Mouse (Mus musculus) MEL (cell line): ENCODE measurements around the gene Ciz1. TPM values are rescaled to one million over a fixed set of nuclear protein-coding genes. Genes with fewer than 3 reads are reported as not detected.

Source experiments
- DNase-seq: peaks from one replicate; pipeline ENCODE4 v3.0.0; 2011; ENCODE audit warnings: low read depth, low spot score
- H3K27ac ChIP-seq: 2 replicates; pipeline ENCODE4 v1.5.1; 2012; ENCODE audit warnings: low read depth, mild to moderate bottlenecking, control low read depth, low read length, moderate library complexity; ENCODE audit not compliant: control insufficient read depth
- H3K27me3 ChIP-seq, 2 experiments: fragments of 150-350 bp in 1 of 2; sonication (generic) in 1 of 2; 2 replicates each; pipeline ENCODE4 v1.6.1; 2012; ENCODE audit warnings: low read length in 2 of 2, mild to moderate bottlenecking in 2 of 2, improper control_type of control experiment in 1 of 2, moderate library complexity in 1 of 2; ENCODE audit not compliant: insufficient read depth in 2 of 2, control insufficient read depth in 1 of 2
- H3K36me3 ChIP-seq, 2 experiments: 2 replicates each; pipeline ENCODE4 v1.6.1; 2012 to 2014; ENCODE audit warnings: low read length in 2 of 2, improper control_type of control experiment in 1 of 2, inconsistent platforms in 1 of 2, mild to moderate bottlenecking in 1 of 2; ENCODE audit not compliant: insufficient read depth in 2 of 2, control insufficient read depth in 1 of 2
- H3K4me1 ChIP-seq, 2 experiments: fragments of 150-350 bp in 1 of 2; sonication (generic) in 1 of 2; 2 replicates each; pipeline ENCODE4 v1.6.1; 2012; ENCODE audit warnings: low read length in 2 of 2, improper control_type of control experiment in 1 of 2, mild to moderate bottlenecking in 1 of 2; ENCODE audit not compliant: insufficient read depth in 2 of 2, control insufficient read depth in 1 of 2
- H3K4me3 ChIP-seq, 2 experiments: fragments of 150-350 bp in 1 of 2; sonication (generic) in 1 of 2; 2 replicates each; pipeline ENCODE4 v1.5.1; 2012; ENCODE audit warnings: low read depth in 2 of 2, low read length in 2 of 2, mild to moderate bottlenecking in 2 of 2, moderate library complexity in 2 of 2, control low read depth in 1 of 2, improper control_type of control experiment in 1 of 2; ENCODE audit not compliant: control insufficient read depth in 1 of 2, insufficient read depth in 1 of 2
- H3K79me2 ChIP-seq: 2 replicates; pipeline ENCODE4 v1.6.1; 2012; ENCODE audit warnings: mild to moderate bottlenecking, low read length, moderate library complexity; ENCODE audit not compliant: control insufficient read depth, poor library complexity, insufficient read depth
- H3K9ac ChIP-seq: 2 replicates; pipeline ENCODE4 v1.6.1; 2012; ENCODE audit warnings: low read depth, mild to moderate bottlenecking, control low read depth, low read length, moderate library complexity; ENCODE audit not compliant: control insufficient read depth, poor library complexity, severe bottlenecking
- H3K9me3 ChIP-seq: fragments of 150-350 bp; sonication (generic); replicated peaks from 2 replicates; pipeline ENCODE4 v1.6.1; 2012; ENCODE audit warnings: mild to moderate bottlenecking, low read length, improper control_type of control experiment, moderate library complexity; ENCODE audit not compliant: insufficient read depth
- BHLHE40 ChIP-seq: IDR thresholded peaks from 2 replicates; pipeline ENCODE4 v1.6.1; 2012; ENCODE audit warnings: low read depth, mild to moderate bottlenecking, inconsistent platforms, low read length, improper control_type of control experiment, borderline replicate concordance
- CHD2 ChIP-seq: IDR thresholded peaks from 2 replicates; pipeline ENCODE4 v1.6.1; 2011; ENCODE audit warnings: low read length, improper control_type of control experiment
- CTCF ChIP-seq, 3 experiments: IDR thresholded peaks in 2 of 3; conservative IDR thresholded peaks in 1 of 3; 2 replicates each; pipeline ENCODE4 v1.5.1; 2011 to 2012; ENCODE audit warnings: low read length in 3 of 3, low read depth in 2 of 3, mild to moderate bottlenecking in 2 of 3, improper control_type of control experiment in 1 of 3, inconsistent platforms in 1 of 3, mixed read lengths in 1 of 3, moderate library complexity in 1 of 3; ENCODE audit not compliant: control insufficient read depth in 1 of 3, insufficient read depth in 1 of 3, poor library complexity in 1 of 3, severe bottlenecking in 1 of 3
- E2F4 ChIP-seq: IDR thresholded peaks from 2 replicates; pipeline ENCODE4 v1.6.1; 2011; ENCODE audit warnings: low read depth, low read length, improper control_type of control experiment, borderline replicate concordance
- ELF1 ChIP-seq: IDR thresholded peaks from 2 replicates; pipeline ENCODE4 v1.6.1; 2014; ENCODE audit warnings: low read depth, mild to moderate bottlenecking, inconsistent platforms, low read length, improper control_type of control experiment, moderate library complexity
- GATA1 ChIP-seq: IDR thresholded peaks from 2 replicates; pipeline ENCODE4 v1.6.1; 2011; ENCODE audit warnings: low read depth, low read length, improper control_type of control experiment
- HCFC1 ChIP-seq: IDR thresholded peaks from 2 replicates; pipeline ENCODE4 v1.6.1; 2012; ENCODE audit warnings: low read depth, mild to moderate bottlenecking, inconsistent platforms, low read length, improper control_type of control experiment, moderate library complexity
- MAFK ChIP-seq: IDR thresholded peaks from 2 replicates; pipeline ENCODE4 v1.6.1; 2011; ENCODE audit warnings: low read depth, mild to moderate bottlenecking, low read length, improper control_type of control experiment, borderline replicate concordance
- MAZ ChIP-seq: IDR thresholded peaks from 2 replicates; pipeline ENCODE4 v1.6.1; 2012; ENCODE audit warnings: low read depth, mild to moderate bottlenecking, inconsistent platforms, low read length, improper control_type of control experiment
- MYB ChIP-seq: IDR thresholded peaks from 2 replicates; pipeline ENCODE4 v1.6.1; 2011; ENCODE audit warnings: mild to moderate bottlenecking, low read depth, low read length, improper control_type of control experiment
- NELFE ChIP-seq: IDR thresholded peaks from 2 replicates; pipeline ENCODE4 v1.6.1; 2011; ENCODE audit warnings: low read depth, low read length, improper control_type of control experiment
- NRF1 ChIP-seq: IDR thresholded peaks from 2 replicates; pipeline ENCODE4 v1.6.1; 2014; ENCODE audit warnings: low read depth, mild to moderate bottlenecking, inconsistent platforms, low read length, improper control_type of control experiment, moderate library complexity; ENCODE audit not compliant: poor library complexity, insufficient read depth, severe bottlenecking
- POLR2A ChIP-seq, 2 experiments: IDR thresholded peaks; 2 replicates each; pipeline ENCODE4 v1.6.1; 2011 to 2012; ENCODE audit warnings: low read length in 2 of 2, mild to moderate bottlenecking in 2 of 2, control low read depth in 1 of 2, improper control_type of control experiment in 1 of 2, low read depth in 1 of 2, moderate library complexity in 1 of 2; ENCODE audit not compliant: control insufficient read depth in 1 of 2, insufficient read depth in 1 of 2, poor library complexity in 1 of 2
- POLR2AphosphoS5 ChIP-seq: IDR thresholded peaks from 2 replicates; pipeline ENCODE4 v1.6.1; 2012; ENCODE audit warnings: low read depth, borderline replicate concordance, mild to moderate bottlenecking, inconsistent platforms, low read length, moderate library complexity, mixed read lengths
- RCOR1 ChIP-seq: IDR thresholded peaks from 2 replicates; pipeline ENCODE4 v1.6.1; 2012; ENCODE audit warnings: low read depth, mild to moderate bottlenecking, inconsistent platforms, low read length, improper control_type of control experiment
- SMC3 ChIP-seq: IDR thresholded peaks from 2 replicates; pipeline ENCODE4 v1.6.1; 2011; ENCODE audit warnings: low read depth, low read length, improper control_type of control experiment
- TAL1 ChIP-seq: IDR thresholded peaks from 2 replicates; pipeline ENCODE4 v1.6.1; 2012; ENCODE audit warnings: mild to moderate bottlenecking, inconsistent platforms, low read length, moderate library complexity, mixed read lengths
- ZMIZ1 ChIP-seq: IDR thresholded peaks from 2 replicates; pipeline ENCODE4 v1.6.1; 2012; ENCODE audit warnings: low read depth, mild to moderate bottlenecking, inconsistent platforms, low read length, improper control_type of control experiment, moderate library complexity
- polyA plus RNA-seq, 2 experiments: library from polyadenylated mRNA; stranded (reverse) in 1 of 2; unstranded in 1 of 2; fragments of >175 nt in 1 of 2; fragments of >200 nt in 1 of 2; gene quantifications; 2 replicates each; pipeline versions ENCODE4 v1.2.1 to v1.2.4; 2012; ENCODE audit warnings: low replicate concordance in 2 of 2, low read depth in 1 of 2; ENCODE audit not compliant: insufficient read length in 2 of 2, insufficient read depth in 1 of 2, missing spikeins in 1 of 2
- total RNA-seq: library from RNA; depleted of rRNA; stranded (reverse); fragments of 300-350 nt; gene quantifications from 2 replicates; pipeline ENCODE4 v1.2.3, GENCODE M21; 2012

Ciz1 gene
- total and polyA plus RNA-seq, 3 experiments: 20.7 to 99.8 TPM; not detected in 1

DNA sequence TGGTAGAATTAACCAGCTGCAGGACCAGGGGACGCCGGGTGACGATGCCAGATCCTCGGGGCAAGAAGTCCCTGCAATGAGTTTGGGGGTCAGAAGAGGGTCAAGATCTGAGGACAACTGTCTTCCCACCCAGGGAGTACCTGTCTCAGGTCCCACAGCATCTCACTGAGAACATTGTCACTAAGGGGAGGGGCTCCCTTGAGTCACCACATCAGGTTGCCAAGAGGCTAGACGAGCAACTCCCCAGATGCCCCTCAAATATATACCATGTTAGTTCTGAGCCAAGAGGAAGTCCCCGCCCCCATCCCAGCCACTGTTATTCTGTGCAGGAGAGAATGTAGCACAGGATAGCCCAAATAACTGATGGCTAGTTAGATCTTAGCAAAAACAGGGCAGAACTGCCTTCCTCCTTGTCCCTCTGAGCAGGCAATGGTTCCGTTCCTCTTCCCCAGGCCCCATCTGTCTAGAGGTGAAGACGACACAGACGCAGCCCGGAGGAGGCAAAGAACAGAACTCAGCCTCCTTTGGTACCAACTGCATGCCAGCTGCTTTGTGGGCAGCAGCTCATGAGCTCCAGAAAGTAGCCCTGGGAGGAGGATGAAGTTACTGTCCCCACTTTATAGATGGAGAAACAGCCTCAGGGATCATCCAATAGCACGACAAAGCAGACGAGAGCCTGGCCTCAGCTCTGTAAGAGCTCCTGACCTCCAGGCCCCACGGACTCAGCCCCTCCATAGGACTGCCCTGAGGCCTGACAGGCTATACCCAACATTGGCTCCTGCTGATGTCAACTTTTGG, 11.1 kb upstream of the Ciz1 start:
- no peak for TF ChIP-seq MYB
- TF ChIP-seq MAZ: no peak
- TF ChIP-seq BHLHE40: no peak
- TF ChIP-seq NELFE: no peak
- no peak for TF ChIP-seq RCOR1
- no peak for TF ChIP-seq CHD2
- TF ChIP-seq ZMIZ1: no peak
- no peak for TF ChIP-seq CTCF (IDR thresholded peaks at IDR 0.05 in 2 of 3, conservative IDR thresholded peaks at IDR 0.05 in 1 of 3; ENCODE audit: control insufficient read depth in 1 of 3, insufficient read depth in 1 of 3, low read depth in 2 of 3, low read length in 3 of 3, poor library complexity in 1 of 3, severe bottlenecking in 1 of 3)
- DNase-seq: no peak
- Histone ChIP-seq H3K27me3 (no peaks in the 10 kb centered on the region), H3K27ac (no peak overlapping the region), H3K4me1 (no peaks in the 10 kb centered on the region), H3K9me3 (no peaks in the 10 kb centered on the region), H3K79me2 (no peaks in the 10 kb centered on the region), H3K9ac (no peak overlapping the region), H3K36me3 (no peaks in the 10 kb centered on the region), H3K4me3 (no peak overlapping the region)

DNA sequence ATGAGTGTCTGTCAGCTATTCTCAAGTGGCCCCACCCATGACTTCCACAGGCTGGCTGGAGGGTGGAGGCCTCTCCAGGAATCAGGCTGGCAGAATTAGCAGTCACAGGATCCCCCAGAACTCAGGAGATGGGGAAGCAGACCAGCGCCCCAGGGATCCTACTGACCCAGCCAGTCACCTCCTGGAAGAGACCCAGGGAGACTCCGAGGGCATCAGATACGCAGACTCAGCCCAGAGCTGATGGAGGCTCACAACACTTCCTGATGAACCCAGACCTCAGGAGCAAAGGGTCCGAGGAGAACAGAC, 10.5 kb upstream of the Ciz1 start:
- no peak overlapping the region for H3K9ac ChIP-seq
- H3K27me3 ChIP-seq: no peaks in the 10 kb centered on the region
- H3K9me3 ChIP-seq: no peaks in the 10 kb centered on the region
- no peak for TF ChIP-seq ELF1
- no peak for TF ChIP-seq NELFE
- no peak for TF ChIP-seq POLR2AphosphoS5
- TF ChIP-seq POLR2A (IDR thresholded peaks at IDR 0.05; ENCODE audit: control insufficient read depth in 1 of 2, insufficient read depth in 1 of 2, low read depth in 1 of 2, low read length in 2 of 2, poor library complexity in 1 of 2): no peak
- no peak for TF ChIP-seq ZMIZ1
- no peak for TF ChIP-seq E2F4
- no peak for TF ChIP-seq HCFC1
- TF ChIP-seq GATA1: no peak
- TF ChIP-seq RCOR1: no peak
- no peak for TF ChIP-seq SMC3
- no peak for TF ChIP-seq NRF1
- no peak for TF ChIP-seq TAL1
- TF ChIP-seq MAFK: no peak
- H3K79me2 ChIP-seq: no peaks in the 10 kb centered on the region
- DNase-seq: no peak
- no peaks in the 10 kb centered on the region for H3K36me3 ChIP-seq
- no peak overlapping the region for H3K4me3 ChIP-seq
- H3K4me1 ChIP-seq: no peaks in the 10 kb centered on the region
- no peak overlapping the region for H3K27ac ChIP-seq
